Mouse (Mus musculus) cortical plate, adult 2 months (tissue): Measurements from ENCODE around the gene Gm10644.

ENCODE experiments used
- CTCF ChIP-seq: fragments of 200-500 bp; IDR thresholded peaks from 2 replicates; pipeline ENCODE4 v1.5.1; 2011; ENCODE audit warnings: mild to moderate bottlenecking, control low read depth, low read length; ENCODE audit not compliant: insufficient read depth; ENCODE audit errors: extremely low read depth
- POLR2A ChIP-seq: fragments of 200-500 bp; IDR thresholded peaks from 2 replicates; pipeline ENCODE4 v1.6.1; 2011; ENCODE audit warnings: mild to moderate bottlenecking, low read length, control low read depth; ENCODE audit not compliant: insufficient read depth; ENCODE audit errors: extremely low read depth

- TF ChIP-seq CTCF (no peak), POLR2A (no peak)
These were observed 20.0 kb downstream of the Gm10644 start for GRCm38 (mm10) chr8:83934994-83935393.
